Mouse (Mus musculus): ENCODE measurements around the gene Ghrhr. TPM values are rescaled to one million over a fixed set of nuclear protein-coding genes. Genes with fewer than 3 reads are reported as not detected.

Gene Ghrhr
- polyA plus RNA-seq, 1 experiment from 2014 or later = not detected

DNA sequence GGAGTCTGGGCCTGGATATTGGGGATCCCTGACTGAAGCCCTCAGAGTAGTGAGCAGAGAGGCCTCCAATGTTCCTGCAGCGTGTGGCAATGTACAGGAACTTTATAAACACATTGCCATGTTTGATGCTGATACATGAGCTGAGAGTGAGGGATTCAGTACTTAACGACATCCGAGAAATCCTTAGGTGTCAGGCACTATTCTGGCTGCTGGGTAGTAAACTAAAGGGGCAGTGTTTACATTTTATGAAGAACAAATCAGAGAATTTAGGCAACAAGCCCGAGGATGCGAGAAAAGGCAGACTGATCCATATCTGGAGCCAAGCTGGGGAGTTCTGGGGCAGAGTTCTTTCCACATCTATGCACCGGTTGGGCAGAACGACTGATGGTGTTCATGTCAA lies 20.5 kb upstream of the Ghrhr start:
- Histone ChIP-seq H3K9me3 (no peaks in the 10 kb centered on the region), H3K27ac (no peak overlapping the region), H3K4me1 (peaks cover 6% of the 10 kb centered on the region; the same call in 1 of the 2 replicates), H3K4me2 (replicated peaks) (no peak overlapping the region), H3K9ac (no peak overlapping the region), H3K36me3 (no peaks in the 10 kb centered on the region), H3K4me3 (no peak overlapping the region), H3K27me3 (no peaks in the 10 kb centered on the region)
- no peak for ATAC-seq (ENCODE audit: insufficient number of reproducible peaks, insufficient read depth, low FRiP score, low TSS enrichment)
- WGBS = 79% methylated on average over 7 of the region's 7 CpGs

- H3K4me3 ChIP-seq = no peak overlapping the region
- H3K27ac ChIP-seq = no peak overlapping the region
- no peaks in the 10 kb centered on the region for H3K27me3 ChIP-seq
- no peak for ATAC-seq (ENCODE audit: insufficient number of reproducible peaks, insufficient read depth, low FRiP score, low TSS enrichment)
- H3K36me3 ChIP-seq = no peaks in the 10 kb centered on the region
- no peak overlapping the region for H3K4me2 ChIP-seq (replicated peaks)
- H3K4me1 ChIP-seq = peaks cover 6% of the 10 kb centered on the region; the same call in 1 of the 2 replicates
- no peak overlapping the region for H3K9ac ChIP-seq
- H3K9me3 ChIP-seq = no peaks in the 10 kb centered on the region
- WGBS = 59% methylated on average over 5 of the region's 5 CpGs
Measured at GRCm38 (mm10) chr6:55356017-55356703, 19.9 kb upstream of the Ghrhr start.

- H3K27ac ChIP-seq = no peak overlapping the region
- H3K4me1 ChIP-seq = peaks cover 6% of the 10 kb centered on the region; the same call in 1 of the 2 replicates
- no peak overlapping the region for H3K9ac ChIP-seq
- H3K27me3 ChIP-seq = no peaks in the 10 kb centered on the region
- 48% methylated on average over 5 of the region's 5 CpGs for WGBS
- no peaks in the 10 kb centered on the region for H3K36me3 ChIP-seq
- no peak overlapping the region for H3K4me3 ChIP-seq
- no peaks in the 10 kb centered on the region for H3K9me3 ChIP-seq
- no peak for ATAC-seq (ENCODE audit: insufficient number of reproducible peaks, insufficient read depth, low FRiP score, low TSS enrichment)
- H3K4me2 ChIP-seq (replicated peaks) = no peak overlapping the region
Measured at GRCm38 (mm10) chr6:55356976-55357635, 19.0 kb upstream of the Ghrhr start.

- Histone ChIP-seq H3K9me3 (no peaks in the 10 kb centered on the region), H3K9ac (no peak overlapping the region), H3K27ac (no peak overlapping the region), H3K4me3 (no peak overlapping the region), H3K36me3 (no peaks in the 10 kb centered on the region), H3K4me1 (peaks cover 6% of the 10 kb centered on the region; the same call in 1 of the 2 replicates), H3K27me3 (no peaks in the 10 kb centered on the region), H3K4me2 (replicated peaks) (no peak overlapping the region)
- no peak for ATAC-seq (ENCODE audit: insufficient number of reproducible peaks, insufficient read depth, low FRiP score, low TSS enrichment)
- WGBS = 46% methylated on average over 6 of the region's 6 CpGs
Measured at GRCm38 (mm10) chr6:55357636-55358031, 18.5 kb upstream of the Ghrhr start.

- 14% methylated on average over 2 of the region's 2 CpGs for WGBS
- H3K36me3 ChIP-seq = no peaks in the 10 kb centered on the region
- H3K4me3 ChIP-seq = no peak overlapping the region
- ATAC-seq (ENCODE audit: insufficient number of reproducible peaks, insufficient read depth, low FRiP score, low TSS enrichment) = no peak
- peaks cover 6% of the 10 kb centered on the region; the same call in 1 of the 2 replicates for H3K4me1 ChIP-seq
- no peak overlapping the region for H3K27ac ChIP-seq
- H3K9me3 ChIP-seq = no peaks in the 10 kb centered on the region
- no peak overlapping the region for H3K9ac ChIP-seq
- no peak overlapping the region for H3K4me2 ChIP-seq (replicated peaks)
- no peaks in the 10 kb centered on the region for H3K27me3 ChIP-seq
Measured at GRCm38 (mm10) chr6:55358731-55359143, 17.4 kb upstream of the Ghrhr start.

GRCm38 (mm10) chr6:55362663-55363062 lies 13.4 kb upstream of the Ghrhr start:
- no peak overlapping the region for H3K4me2 ChIP-seq (replicated peaks)
- ATAC-seq (ENCODE audit: insufficient number of reproducible peaks, insufficient read depth, low FRiP score, low TSS enrichment) = no peak
- H3K4me3 ChIP-seq = no peak overlapping the region
- no peaks in the 10 kb centered on the region for H3K36me3 ChIP-seq
- no peak overlapping the region for H3K27ac ChIP-seq
- H3K27me3 ChIP-seq = no peaks in the 10 kb centered on the region
- H3K9ac ChIP-seq = no peak overlapping the region
- no peaks in the 10 kb centered on the region for H3K9me3 ChIP-seq
- 100% methylated on average over 1 of the region's 1 CpGs for WGBS
- H3K4me1 ChIP-seq = peaks cover 6% of the 10 kb centered on the region; the same call in 1 of the 2 replicates

DNA sequence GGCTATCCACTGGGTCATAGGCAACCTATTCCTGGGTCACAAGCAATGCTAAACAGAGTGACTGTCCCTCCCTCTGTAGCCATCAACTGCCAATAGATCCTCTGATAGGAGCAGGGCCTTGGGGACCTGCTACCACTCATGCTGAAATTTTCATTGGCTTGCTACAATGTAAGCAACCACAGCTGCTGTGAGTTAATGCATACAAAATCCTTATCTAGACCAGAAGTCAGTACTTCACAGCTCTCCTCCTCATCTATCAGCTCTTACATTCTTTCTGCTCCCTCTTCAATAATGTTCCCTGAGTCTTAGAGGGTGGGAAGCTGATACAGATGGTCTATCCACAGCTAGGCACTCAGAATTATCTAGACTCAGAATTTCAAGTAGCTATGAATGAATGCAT lies 9.0 kb upstream of the Ghrhr start:
- no peak overlapping the region for H3K4me3 ChIP-seq
- no peaks in the 10 kb centered on the region for H3K4me1 ChIP-seq
- no peak overlapping the region for H3K9ac ChIP-seq
- ATAC-seq (ENCODE audit: insufficient number of reproducible peaks, insufficient read depth, low FRiP score, low TSS enrichment) = no peak
- no peaks in the 10 kb centered on the region for H3K9me3 ChIP-seq
- no peak overlapping the region for H3K4me2 ChIP-seq (replicated peaks)
- H3K27ac ChIP-seq = no peak overlapping the region
- H3K36me3 ChIP-seq = no peaks in the 10 kb centered on the region
- no peaks in the 10 kb centered on the region for H3K27me3 ChIP-seq

DNA sequence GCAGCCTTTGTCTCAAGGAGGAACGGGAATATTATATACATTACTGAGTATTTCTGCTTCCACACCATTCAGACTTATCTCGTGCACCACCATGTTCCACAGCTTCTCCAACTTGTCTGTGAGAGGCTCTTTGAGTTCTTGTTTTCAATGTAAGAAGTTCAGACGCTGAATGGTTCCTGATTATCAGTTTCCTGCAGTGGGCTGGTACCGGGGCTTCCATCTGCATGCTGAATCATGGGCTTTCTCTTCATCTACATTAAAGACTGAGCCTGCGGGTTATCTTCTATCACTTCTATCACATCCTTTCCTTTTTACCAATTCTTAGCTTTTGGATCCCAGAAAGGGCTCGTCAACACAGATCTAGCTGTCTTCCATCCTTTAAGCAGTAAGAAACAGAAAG lies 5.3 kb upstream of the Ghrhr start:
- no peak for ATAC-seq (ENCODE audit: insufficient number of reproducible peaks, insufficient read depth, low FRiP score, low TSS enrichment)
- Histone ChIP-seq H3K9ac (no peak overlapping the region), H3K4me3 (no peak overlapping the region), H3K36me3 (no peaks in the 10 kb centered on the region), H3K9me3 (no peaks in the 10 kb centered on the region), H3K4me1 (no peaks in the 10 kb centered on the region), H3K27me3 (no peaks in the 10 kb centered on the region), H3K4me2 (replicated peaks) (no peak overlapping the region), H3K27ac (no peak overlapping the region)
- 86% methylated on average over 6 of the region's 6 CpGs for WGBS

DNA sequence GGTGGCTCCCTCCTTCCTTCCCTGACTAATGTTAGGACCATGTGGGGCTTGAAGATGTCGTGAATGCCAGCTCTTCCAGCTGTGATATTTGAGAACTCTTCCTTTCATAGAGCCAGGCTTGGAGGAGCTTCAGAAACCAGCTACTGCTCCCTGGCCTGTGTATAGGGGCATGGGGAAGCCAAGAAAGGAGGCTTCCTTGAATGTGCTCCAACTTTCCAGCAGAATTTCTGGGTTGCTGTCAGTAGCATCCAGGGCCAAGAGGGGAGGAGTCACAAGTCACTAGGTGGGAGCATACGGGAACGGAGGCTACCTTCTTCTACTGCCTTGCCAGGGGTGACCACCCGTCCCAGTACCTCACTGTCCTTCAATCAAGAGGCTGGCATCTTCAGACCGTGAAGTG lies 416 bp downstream of the Ghrhr start:
- Histone ChIP-seq H3K36me3 (no peaks in the 10 kb centered on the region), H3K4me3 (no peak overlapping the region), H3K9me3 (no peaks in the 10 kb centered on the region), H3K4me2 (replicated peaks) (no peak overlapping the region), H3K4me1 (no peaks in the 10 kb centered on the region), H3K27me3 (no peaks in the 10 kb centered on the region), H3K27ac (no peak overlapping the region), H3K9ac (no peak overlapping the region)
- WGBS = 75% methylated on average over 5 of the region's 5 CpGs
- no peak for ATAC-seq (ENCODE audit: insufficient number of reproducible peaks, insufficient read depth, low FRiP score, low TSS enrichment)

GRCm38 (mm10) chr6:55377461-55377860 lies 1.4 kb downstream of the Ghrhr start:
- no peaks in the 10 kb centered on the region for H3K36me3 ChIP-seq
- H3K27me3 ChIP-seq = no peaks in the 10 kb centered on the region
- no peak overlapping the region for H3K4me2 ChIP-seq (replicated peaks)
- H3K4me3 ChIP-seq = no peak overlapping the region
- 84% methylated on average over 4 of the region's 4 CpGs for WGBS
- no peak overlapping the region for H3K27ac ChIP-seq
- no peak overlapping the region for H3K9ac ChIP-seq
- no peaks in the 10 kb centered on the region for H3K4me1 ChIP-seq
- no peaks in the 10 kb centered on the region for H3K9me3 ChIP-seq
- no peak for ATAC-seq (ENCODE audit: insufficient number of reproducible peaks, insufficient read depth, low FRiP score, low TSS enrichment)

DNA sequence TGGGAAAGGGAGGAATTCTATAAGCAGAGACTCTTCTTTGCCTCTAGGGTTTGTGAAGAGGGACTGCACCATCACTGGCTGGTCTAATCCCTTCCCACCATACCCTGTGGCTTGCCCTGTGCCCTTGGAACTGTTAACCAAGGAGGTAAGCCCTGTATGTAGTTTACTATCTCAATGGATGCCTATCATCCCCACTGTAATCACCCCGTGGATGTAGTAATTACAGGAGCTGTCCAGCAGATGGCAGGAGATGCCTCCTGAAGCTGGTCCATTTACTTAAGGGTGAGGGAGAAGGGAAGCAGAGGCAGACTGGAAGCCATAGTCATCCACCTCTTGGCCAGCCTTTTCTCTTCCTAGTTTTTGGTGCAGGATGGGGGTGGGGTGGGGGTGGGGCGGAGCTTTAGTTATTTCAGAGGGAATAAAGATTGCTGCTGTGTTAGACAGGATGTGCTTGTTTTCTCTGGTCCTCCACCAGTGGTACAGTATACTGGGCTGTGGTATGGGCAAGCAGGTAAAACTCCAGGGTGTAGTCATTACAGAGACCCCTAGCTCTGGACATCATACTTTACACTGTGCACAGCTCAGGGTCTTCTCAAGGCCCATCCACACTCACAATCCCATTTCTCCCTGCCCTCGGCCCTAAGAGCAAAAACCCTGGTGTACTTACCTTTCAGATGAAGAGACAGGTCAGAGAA lies 3.7 kb downstream of the Ghrhr start:
- H3K36me3 ChIP-seq = no peaks in the 10 kb centered on the region
- no peak overlapping the region for H3K4me2 ChIP-seq (replicated peaks)
- 42% methylated on average over 3 of the region's 3 CpGs for WGBS
- no peak overlapping the region for H3K9ac ChIP-seq
- H3K4me3 ChIP-seq = no peak overlapping the region
- H3K27me3 ChIP-seq = 0 out of 2 replicates have a peak, but pooled peaks cover 2% of the 10 kb centered on the region
- no peak overlapping the region for H3K27ac ChIP-seq
- no peak for ATAC-seq (ENCODE audit: insufficient number of reproducible peaks, insufficient read depth, low FRiP score, low TSS enrichment)
- no peaks in the 10 kb centered on the region for H3K4me1 ChIP-seq
- H3K9me3 ChIP-seq = no peaks in the 10 kb centered on the region

DNA sequence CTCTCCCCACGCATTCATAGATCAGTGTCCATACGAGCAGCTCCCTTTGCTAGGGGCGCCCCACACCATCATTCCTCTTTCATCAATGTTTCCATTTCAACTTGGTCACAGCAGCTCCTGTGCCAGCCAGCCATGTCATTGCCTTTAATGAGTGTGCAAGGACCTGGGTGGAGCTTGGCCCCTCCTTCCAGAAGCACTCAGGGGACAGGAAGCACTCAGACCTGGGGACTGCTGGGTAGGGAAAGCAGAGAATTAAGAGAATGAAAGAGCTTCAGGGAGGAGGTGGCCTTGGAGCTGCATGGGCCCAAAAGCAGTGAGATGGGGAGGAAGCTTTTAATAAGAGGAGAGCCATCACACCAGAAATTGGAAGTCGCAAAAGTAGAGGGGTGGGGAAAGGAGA lies 5.9 kb downstream of the Ghrhr start:
- H3K9me3 ChIP-seq = no peaks in the 10 kb centered on the region
- H3K27me3 ChIP-seq = 0 out of 2 replicates have a peak, but pooled peaks cover 2% of the 10 kb centered on the region
- no peaks in the 10 kb centered on the region for H3K36me3 ChIP-seq
- no peak for ATAC-seq (ENCODE audit: insufficient number of reproducible peaks, insufficient read depth, low FRiP score, low TSS enrichment)
- H3K9ac ChIP-seq = no peak overlapping the region
- H3K27ac ChIP-seq = no peak overlapping the region
- no peaks in the 10 kb centered on the region for H3K4me1 ChIP-seq
- H3K4me2 ChIP-seq (replicated peaks) = no peak overlapping the region
- 72% methylated on average over 4 of the region's 4 CpGs for WGBS
- H3K4me3 ChIP-seq = no peak overlapping the region

All from embryonic facial prominence, embryonic 12.5 days (tissue).